Mouse (Mus musculus) left cerebral cortex, adult 2 months (tissue): Measurements from ENCODE around the gene Ptpn6. TPM values are rescaled to one million over a fixed set of nuclear protein-coding genes. Genes with fewer than 3 reads are reported as not detected.

Source experiments
- DNase-seq, 2 experiments: peaks; one replicate each; pipeline ENCODE4 v3.0.0; 2021 to 2022; ENCODE audit warnings: low spot score in 2 of 2, mixed read lengths in 1 of 2; ENCODE audit errors: extremely low spot score in 1 of 2
- H3K27ac ChIP-seq: fragments of 200-600 bp; 2 replicates; pipeline ENCODE4 v1.8.1; 2022
- H3K4me3 ChIP-seq: fragments of 200-600 bp; 2 replicates; pipeline ENCODE4 v1.8.1; 2022
- CTCF ChIP-seq: fragments of 200-600 bp; IDR thresholded peaks from 2 replicates; pipeline ENCODE4 v1.8.1; 2022; ENCODE audit warnings: antibody characterized with exemption, mild to moderate bottlenecking, moderate library complexity
- intact Hi-C: fragments of 180-260 bp; cut with DNase I; formaldehyde crosslinking; loops from one replicate; pipeline ENCODE4 v1.15.1; 2025
- total RNA-seq, 2 experiments: library from RNA; stranded (reverse); gene quantifications; 2 replicates each; pipeline ENCODE4 v1.2.3; 2021

Gene Ptpn6
- total RNA-seq, 2 experiments from 2014 or later = 3.3 to 4.0 TPM

- intact Hi-C loops = no loop called here
- no peak overlapping the region for H3K27ac ChIP-seq
- no peak for DNase-seq
- no peak overlapping the region for H3K4me3 ChIP-seq
- no peak for TF ChIP-seq CTCF
Measured at GRCm38 (mm10) chr6:124720904-124721303, 17.6 kb downstream of the Ptpn6 start.

- no peak for DNase-seq
- intact Hi-C loops = no loop called here
- Histone ChIP-seq H3K27ac (no peak overlapping the region), H3K4me3 (no peak overlapping the region)
- TF ChIP-seq CTCF = no peak
Measured at GRCm38 (mm10) chr6:124719354-124719978, 19.0 kb downstream of the Ptpn6 start.

- no peak overlapping the region for H3K27ac ChIP-seq
- intact Hi-C loops = no loop called here
- DNase-seq = no peak
- no peak for TF ChIP-seq CTCF
- no peak overlapping the region for H3K4me3 ChIP-seq
Measured at GRCm38 (mm10) chr6:124718703-124719102, 19.8 kb downstream of the Ptpn6 start.

GRCm38 (mm10) chr6:124717968-124718367 lies 20.5 kb downstream of the Ptpn6 start:
- no peak for TF ChIP-seq CTCF
- intact Hi-C loops = no loop called here
- Histone ChIP-seq H3K4me3 (no peak overlapping the region), H3K27ac (no peak overlapping the region)
- no peak for DNase-seq

- Histone ChIP-seq H3K4me3 (no peak overlapping the region), H3K27ac (no peak overlapping the region)
- intact Hi-C loops = no loop called here
- TF ChIP-seq CTCF = peak; percentile 51
- no peak for DNase-seq
Measured at GRCm38 (mm10) chr6:124716864-124717490, 21.5 kb downstream of the Ptpn6 start.

- DNase-seq = no peak
- Histone ChIP-seq H3K4me3 (peak overlapping the region; percentile 92), H3K27ac (peak overlapping the region; percentile 87)
- intact Hi-C loops = loop anchor here (1.0 kb wide), 3 partner anchors 27 to 326 kb away; partner anchors contain the start of genes Cops7a and Ing4
- no peak for TF ChIP-seq CTCF
Measured at GRCm38 (mm10) chr6:124712918-124713317, 25.6 kb downstream of the Ptpn6 start.

GRCm38 (mm10) chr6:124711824-124712782 lies 26.4 kb downstream of the Ptpn6 start, which contains the start of the genes Emg1 and Phb2:
Emg1 (minus strand) TSS chr6:124712178.
Phb2 (plus strand) TSS chr6:124712336.
- TF ChIP-seq CTCF = no peak; the same call in 1 of the 2 replicates
- H3K4me3 ChIP-seq = peak within 1 kb of the TSS; percentile 92
- H3K27ac ChIP-seq = peak within 1 kb of the TSS; percentile 87
- peak; percentile 98 for DNase-seq
- intact Hi-C loops = loop anchor here (1.0 kb wide), 3 partner anchors 28 to 327 kb away; partner anchors contain the start of genes Cops7a and Ing4

GRCm38 (mm10) chr6:124708289-124708889 lies 30.1 kb downstream of the Ptpn6 start:
- no peak overlapping the region for H3K4me3 ChIP-seq
- TF ChIP-seq CTCF = no peak
- intact Hi-C loops = no loop called here
- DNase-seq = no peak
- no peak overlapping the region for H3K27ac ChIP-seq

- no peak for TF ChIP-seq CTCF
- Histone ChIP-seq H3K27ac (0 out of 2 replicates have a peak overlapping the region, but pooled peaks have one; percentile 8), H3K4me3 (no peak overlapping the region)
- DNase-seq = no peak
- intact Hi-C loops = no loop called here
Measured at GRCm38 (mm10) chr6:124706061-124706627, 32.4 kb downstream of the Ptpn6 start.

- Histone ChIP-seq H3K27ac (no peak overlapping the region), H3K4me3 (no peak overlapping the region)
- TF ChIP-seq CTCF = no peak
- intact Hi-C loops = loop anchor here (5.0 kb wide), 1 partner anchor 38 kb away; the partner anchor contains the start of gene Grcc10
- DNase-seq = no peak
Measured at GRCm38 (mm10) chr6:124704417-124704816, 34.1 kb downstream of the Ptpn6 start.

GRCm38 (mm10) chr6:124703789-124704188 lies 34.7 kb downstream of the Ptpn6 start:
- Histone ChIP-seq H3K27ac (no peak overlapping the region), H3K4me3 (no peak overlapping the region)
- TF ChIP-seq CTCF = no peak
- intact Hi-C loops = loop anchor here (2.0 to 5.0 kb wide), 2 partner anchors 39 to 41 kb away; partner anchors contain the start of genes Grcc10 and Lpcat3
- DNase-seq = no peak
